Mouse (Mus musculus) liver, embryonic 14.5 days (tissue): ENCODE results near the gene Map2k7.

Source experiments
- CTCF ChIP-seq: IDR thresholded peaks from 2 replicates; pipeline ENCODE4 v1.5.1; 2016; ENCODE audit warnings: antibody characterized with exemption, low read depth, control low read depth
- EP300 ChIP-seq: IDR thresholded peaks from 2 replicates; pipeline ENCODE4 v1.6.1; 2016; ENCODE audit warnings: antibody characterized with exemption, low read depth

DNA sequence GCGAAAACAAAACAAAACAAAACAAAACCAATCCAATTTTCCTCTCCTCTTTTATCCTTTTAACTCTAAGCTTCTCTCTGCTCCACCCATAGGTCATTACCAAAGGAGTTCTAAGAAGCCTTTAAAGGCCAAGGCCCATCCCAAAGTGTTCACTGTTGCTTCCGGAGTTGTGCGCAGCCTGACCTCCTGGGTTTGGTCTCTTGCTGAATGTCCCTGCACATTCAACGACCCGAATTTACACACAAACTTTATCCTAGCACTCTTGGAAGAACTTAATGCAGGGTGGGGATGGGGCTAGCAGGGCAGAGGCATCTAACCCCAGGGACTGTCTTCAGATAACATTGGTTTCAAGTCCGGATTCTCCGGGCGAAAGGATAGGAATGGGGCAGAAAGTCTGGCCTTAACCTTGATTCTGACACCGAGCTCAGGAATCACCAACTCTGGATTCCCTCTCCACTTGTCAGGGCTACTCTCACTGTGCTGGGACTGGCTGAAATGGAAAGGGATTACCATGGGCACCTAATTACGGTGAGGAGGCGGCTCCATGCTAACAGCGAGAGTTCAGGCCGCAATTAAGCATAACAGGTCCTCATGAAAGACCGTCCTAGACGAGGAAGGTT, 616 bp upstream of the Map2k7 start:
- TF ChIP-seq CTCF: no peak
- no peak for TF ChIP-seq EP300
